Mouse (Mus musculus): ENCODE data around the gene Nars2. TPM values are rescaled to one million over a fixed set of nuclear protein-coding genes. Genes with fewer than 3 reads are reported as not detected.

The Nars2 gene
- polyA plus RNA-seq, 1 experiment from 2014 or later = 23.5 TPM

GRCm38 (mm10) chr7:97081959-97082218, 130.6 kb downstream of the Nars2 start:
- Histone ChIP-seq H3K4me2 (ENCODE audit: low read length) (peak overlapping the region; percentile 76), H3K27me3 (replicated peaks; ENCODE audit: control insufficient read depth, insufficient read depth, low read length) (no peaks in the 10 kb centered on the region), H3K36me3 (ENCODE audit: control insufficient read depth, insufficient read depth, low read length) (no peaks in the 10 kb centered on the region), H3K27ac (ENCODE audit: low read depth) (peak overlapping the region; percentile 95), H3K9me3 (ENCODE audit: control insufficient read depth, low read length) (no peaks in the 10 kb centered on the region), H3K9ac (ENCODE audit: low read length) (peak overlapping the region; percentile 94), H3K4me1 (replicated peaks; ENCODE audit: control insufficient read depth, insufficient read depth, low read length) (peaks cover 18% of the 10 kb centered on the region), H3K4me3 (ENCODE audit: low read depth, low read length) (peak overlapping the region; percentile 91)
- WGBS = under 1% methylated on average over 22 of the region's 38 CpGs
- DNase-seq (ENCODE audit: low spot score) (peak; percentile 74), ATAC-seq (replicated peaks; ENCODE audit: low FRiP score, low TSS enrichment, low read depth) (peak; percentile 62; the same call in 1 of the 2 replicates)

DNA sequence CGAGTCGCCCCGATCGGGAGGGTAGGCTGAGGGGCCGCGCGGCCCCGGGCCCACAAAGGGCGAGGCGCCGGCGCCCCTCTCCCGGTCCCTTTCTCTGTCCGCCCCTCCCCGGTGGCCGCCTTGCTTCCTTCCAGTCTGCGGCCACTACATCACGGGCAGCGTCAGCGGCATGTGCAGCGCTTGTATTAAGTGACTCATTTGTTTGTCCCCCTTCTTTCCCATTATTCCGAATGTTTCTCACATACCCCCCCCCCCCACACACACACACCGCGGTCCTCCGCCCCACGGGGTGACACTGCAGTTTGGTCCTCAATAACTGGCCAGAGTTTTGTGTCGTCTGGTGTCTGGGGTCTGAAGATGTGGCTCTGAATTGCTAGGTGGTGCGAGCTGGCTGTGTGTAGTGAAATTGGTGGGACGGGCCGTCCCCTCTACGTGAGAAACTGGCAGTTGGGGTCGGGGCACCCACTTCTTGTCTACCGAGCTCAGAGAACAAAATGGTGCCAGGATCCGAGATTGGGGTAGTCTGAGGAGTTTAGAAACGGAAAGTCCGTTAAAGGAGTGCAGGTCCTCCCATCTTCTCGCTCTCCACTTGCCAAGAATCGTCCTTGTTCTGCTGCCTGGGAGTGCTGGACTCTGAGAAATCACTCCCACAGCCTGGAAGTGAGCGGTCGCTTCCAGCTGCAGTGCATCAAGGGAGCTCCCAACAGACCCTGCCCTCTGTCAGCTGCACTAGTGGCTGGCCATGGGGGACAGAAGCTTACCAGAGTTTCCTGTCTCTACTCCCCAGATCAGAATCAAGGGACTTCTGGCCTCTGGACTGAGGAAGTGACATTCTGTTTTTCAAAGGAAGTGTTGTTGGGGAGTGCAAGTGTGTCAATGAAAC, 131.2 kb downstream of the Nars2 start:
- no peaks in the 10 kb centered on the region for H3K27me3 ChIP-seq (replicated peaks; ENCODE audit: control insufficient read depth, insufficient read depth, low read length)
- no peaks in the 10 kb centered on the region for H3K9me3 ChIP-seq (ENCODE audit: control insufficient read depth, low read length)
- H3K36me3 ChIP-seq (ENCODE audit: control insufficient read depth, insufficient read depth, low read length) = no peaks in the 10 kb centered on the region
- H3K9ac ChIP-seq (ENCODE audit: low read length) = peak overlapping the region; percentile 94
- ATAC-seq (replicated peaks; ENCODE audit: low FRiP score, low TSS enrichment, low read depth) (peak; percentile 57), DNase-seq (ENCODE audit: low spot score) (peak; percentile 84)
- peaks cover 18% of the 10 kb centered on the region for H3K4me1 ChIP-seq (replicated peaks; ENCODE audit: control insufficient read depth, insufficient read depth, low read length)
- peak overlapping the region; percentile 95 for H3K27ac ChIP-seq (ENCODE audit: low read depth)
- H3K4me2 ChIP-seq (ENCODE audit: low read length) = peak overlapping the region; percentile 76
- H3K4me3 ChIP-seq (ENCODE audit: low read depth, low read length) = peak overlapping the region; percentile 91
- under 1% methylated on average over 35 of the region's 40 CpGs for WGBS

DNA sequence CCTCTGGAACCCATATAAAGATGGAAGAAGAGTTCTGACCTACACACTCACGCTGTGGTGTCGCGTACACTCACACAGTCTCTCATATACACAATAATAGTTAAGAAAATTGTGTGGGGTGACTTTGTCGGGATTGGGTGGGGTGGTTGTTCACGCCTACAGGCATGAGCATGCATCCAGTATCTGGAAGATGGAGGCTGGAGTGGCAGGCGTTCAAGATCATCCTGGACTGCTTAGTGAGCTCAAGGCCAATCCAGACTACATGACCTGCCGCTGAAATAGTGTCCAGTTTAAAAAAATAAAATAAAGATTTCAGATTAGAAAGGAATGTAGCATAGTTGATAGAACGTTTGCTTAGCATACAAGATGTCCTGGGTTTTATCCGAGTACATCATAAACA, 132.3 kb downstream of the Nars2 start:
- Histone ChIP-seq H3K4me1 (replicated peaks; ENCODE audit: control insufficient read depth, insufficient read depth, low read length) (peaks cover 18% of the 10 kb centered on the region), H3K9me3 (ENCODE audit: control insufficient read depth, low read length) (no peaks in the 10 kb centered on the region), H3K36me3 (ENCODE audit: control insufficient read depth, insufficient read depth, low read length) (no peaks in the 10 kb centered on the region), H3K9ac (ENCODE audit: low read length) (no peak overlapping the region), H3K4me2 (ENCODE audit: low read length) (peak overlapping the region; percentile 76), H3K4me3 (ENCODE audit: low read depth, low read length) (no peak overlapping the region), H3K27ac (ENCODE audit: low read depth) (peak overlapping the region; percentile 95), H3K27me3 (replicated peaks; ENCODE audit: control insufficient read depth, insufficient read depth, low read length) (no peaks in the 10 kb centered on the region)
- DNase-seq (ENCODE audit: low spot score) (no peak), ATAC-seq (replicated peaks; ENCODE audit: low FRiP score, low TSS enrichment, low read depth) (no peak)
- 72% methylated on average over 9 of the region's 9 CpGs for WGBS

DNA sequence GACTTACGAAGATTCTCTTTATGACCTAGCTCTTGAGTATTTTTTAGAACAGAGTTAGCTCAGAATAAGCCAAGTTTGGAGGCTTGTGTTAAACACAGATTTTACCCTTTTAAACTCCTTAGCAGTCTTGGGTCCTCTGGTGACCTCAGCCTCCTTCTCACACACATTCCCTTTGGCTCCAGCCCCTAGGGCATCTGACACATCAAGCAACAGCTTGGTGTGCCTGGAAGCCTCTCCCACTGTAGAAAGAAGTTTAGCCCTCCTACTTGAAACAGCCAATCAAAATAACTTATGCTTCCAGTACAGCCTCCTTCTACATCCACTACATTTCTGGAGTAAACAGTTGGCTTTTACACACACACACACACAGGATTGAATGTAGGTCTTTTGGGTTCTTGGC, 132.9 kb downstream of the Nars2 start:
- Histone ChIP-seq H3K36me3 (ENCODE audit: control insufficient read depth, insufficient read depth, low read length) (no peaks in the 10 kb centered on the region), H3K4me1 (replicated peaks; ENCODE audit: control insufficient read depth, insufficient read depth, low read length) (peaks cover 16% of the 10 kb centered on the region), H3K4me2 (ENCODE audit: low read length) (no peak overlapping the region), H3K27me3 (replicated peaks; ENCODE audit: control insufficient read depth, insufficient read depth, low read length) (no peaks in the 10 kb centered on the region), H3K9me3 (ENCODE audit: control insufficient read depth, low read length) (no peaks in the 10 kb centered on the region), H3K4me3 (ENCODE audit: low read depth, low read length) (no peak overlapping the region), H3K27ac (ENCODE audit: low read depth) (no peak overlapping the region), H3K9ac (ENCODE audit: low read length) (no peak overlapping the region)
- ATAC-seq (replicated peaks; ENCODE audit: low FRiP score, low TSS enrichment, low read depth) = no peak
- 94% methylated on average over 1 of the region's 1 CpGs for WGBS
- no peak for DNase-seq (ENCODE audit: low spot score)

DNA sequence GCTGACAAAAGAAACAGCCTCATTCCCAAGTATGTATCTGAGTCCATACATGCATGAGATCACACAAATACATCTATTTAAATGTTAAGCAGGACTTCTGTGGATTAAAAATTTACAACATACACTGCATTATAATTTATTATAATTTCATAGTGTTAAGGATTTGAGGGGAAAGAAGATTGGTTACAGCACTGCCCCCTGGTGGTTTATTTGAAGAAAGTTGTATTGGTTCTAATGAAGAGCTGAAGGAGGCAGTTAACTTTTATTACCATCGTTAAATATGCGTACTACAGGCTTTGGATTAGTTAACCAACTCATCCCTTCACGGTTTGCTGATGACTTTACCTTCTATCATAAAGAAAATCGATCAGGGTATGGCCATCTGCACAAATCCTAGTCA, 134.0 kb downstream of the Nars2 start:
- H3K4me1 ChIP-seq (replicated peaks; ENCODE audit: control insufficient read depth, insufficient read depth, low read length) = peaks cover 14% of the 10 kb centered on the region
- H3K27me3 ChIP-seq (replicated peaks; ENCODE audit: control insufficient read depth, insufficient read depth, low read length) = no peaks in the 10 kb centered on the region
- DNase-seq (ENCODE audit: low spot score) = no peak
- no peak overlapping the region for H3K27ac ChIP-seq (ENCODE audit: low read depth)
- H3K4me2 ChIP-seq (ENCODE audit: low read length) = no peak overlapping the region
- no peaks in the 10 kb centered on the region for H3K9me3 ChIP-seq (ENCODE audit: control insufficient read depth, low read length)
- 11% methylated on average over 4 of the region's 4 CpGs for WGBS
- no peak for ATAC-seq (replicated peaks; ENCODE audit: low FRiP score, low TSS enrichment, low read depth)
- no peaks in the 10 kb centered on the region for H3K36me3 ChIP-seq (ENCODE audit: control insufficient read depth, insufficient read depth, low read length)
- no peak overlapping the region for H3K9ac ChIP-seq (ENCODE audit: low read length)
- H3K4me3 ChIP-seq (ENCODE audit: low read depth, low read length) = no peak overlapping the region

DNA sequence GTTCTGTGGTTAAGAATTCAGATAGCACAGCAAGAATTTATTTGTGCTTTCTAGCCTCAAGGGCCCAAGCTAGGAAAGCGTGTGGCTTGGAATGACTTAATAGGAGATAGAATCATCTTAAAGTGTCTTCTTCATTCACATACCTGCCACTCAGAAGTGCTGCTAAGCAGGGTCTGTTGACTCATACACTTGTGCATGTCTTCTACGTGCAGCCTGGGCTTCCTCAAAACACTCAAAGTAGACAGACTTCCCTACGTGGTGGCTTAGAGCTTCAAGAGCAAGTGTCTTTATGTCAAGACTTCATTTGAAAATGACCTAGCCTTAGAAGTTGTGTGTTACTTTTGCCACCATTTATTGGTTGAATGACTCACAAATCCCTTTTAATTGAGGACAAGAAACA, 142.9 kb downstream of the Nars2 start:
- H3K9me3 ChIP-seq (ENCODE audit: control insufficient read depth, low read length) = no peaks in the 10 kb centered on the region
- no peaks in the 10 kb centered on the region for H3K36me3 ChIP-seq (ENCODE audit: control insufficient read depth, insufficient read depth, low read length)
- no peaks in the 10 kb centered on the region for H3K27me3 ChIP-seq (replicated peaks; ENCODE audit: control insufficient read depth, insufficient read depth, low read length)
- no peak for DNase-seq (ENCODE audit: low spot score)
- no peaks in the 10 kb centered on the region for H3K4me1 ChIP-seq (replicated peaks; ENCODE audit: control insufficient read depth, insufficient read depth, low read length)
- no peak overlapping the region for H3K4me2 ChIP-seq (ENCODE audit: low read length)
- WGBS = 82% methylated on average over 3 of the region's 3 CpGs
- no peak overlapping the region for H3K4me3 ChIP-seq (ENCODE audit: low read depth, low read length)
- no peak overlapping the region for H3K9ac ChIP-seq (ENCODE audit: low read length)
- ATAC-seq (replicated peaks; ENCODE audit: low FRiP score, low TSS enrichment, low read depth) = no peak
- H3K27ac ChIP-seq (ENCODE audit: low read depth) = no peak overlapping the region

- no peaks in the 10 kb centered on the region for H3K9me3 ChIP-seq (ENCODE audit: control insufficient read depth, low read length)
- no peak overlapping the region for H3K27ac ChIP-seq (ENCODE audit: low read depth)
- H3K4me1 ChIP-seq (replicated peaks; ENCODE audit: control insufficient read depth, insufficient read depth, low read length) = no peaks in the 10 kb centered on the region
- H3K4me3 ChIP-seq (ENCODE audit: low read depth, low read length) = no peak overlapping the region
- ATAC-seq (replicated peaks; ENCODE audit: low FRiP score, low TSS enrichment, low read depth) = no peak
- no peaks in the 10 kb centered on the region for H3K27me3 ChIP-seq (replicated peaks; ENCODE audit: control insufficient read depth, insufficient read depth, low read length)
- no peak overlapping the region for H3K4me2 ChIP-seq (ENCODE audit: low read length)
- H3K9ac ChIP-seq (ENCODE audit: low read length) = no peak overlapping the region
- no peak for DNase-seq (ENCODE audit: low spot score)
- H3K36me3 ChIP-seq (ENCODE audit: control insufficient read depth, insufficient read depth, low read length) = no peaks in the 10 kb centered on the region
- WGBS = 86% methylated on average over 3 of the region's 3 CpGs
These were observed 156.8 kb downstream of the Nars2 start for GRCm38 (mm10) chr7:97108119-97108518.
